ENCODE assay signal across 8 mouse cellular contexts in the genomic region with DNA sequence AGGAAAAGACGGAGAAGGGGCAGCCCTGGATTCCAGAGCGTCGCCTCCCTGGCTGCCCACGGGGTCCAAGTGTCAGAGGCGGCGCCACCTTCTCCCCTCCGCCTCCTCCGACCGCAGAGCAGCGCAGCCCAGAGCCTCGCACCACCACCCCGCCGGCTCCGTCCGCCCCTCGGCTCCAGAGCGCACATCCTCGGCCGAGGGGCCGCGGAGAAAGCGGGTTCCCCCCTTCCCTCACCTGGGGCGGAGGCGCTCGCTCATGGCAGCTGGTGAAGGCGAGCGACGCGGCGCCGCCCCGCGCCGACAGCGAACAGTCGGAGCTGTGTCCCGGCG. TPM values are rescaled to one million over a fixed set of nuclear protein-coding genes. Genes with fewer than 3 reads are reported as not detected.
DNase-seq lines count a peak whose midpoint lies in the region; ATAC-seq and TF ChIP-seq lines count a peak whose summit lies in the region.

No protein-coding gene starts in this region.

- peaks cover 77% of the 10 kb centered on the region for H3K79me2 ChIP-seq in MEL (ENCODE audit: control insufficient read depth, insufficient read depth, low read length, poor library complexity)

- peak overlapping the region; percentile 95 for H3K4me3 ChIP-seq in heart, embryonic 13.5 days
- peak overlapping the region; percentile 70 to 93 for H3K4me3 ChIP-seq in MEL (ENCODE audit: control insufficient read depth in 1 of 2, insufficient read depth in 1 of 2, low read depth in 2 of 2, low read length in 2 of 2)
- H3K4me3 ChIP-seq in hindbrain, embryonic 10.5 days = peak overlapping the region; percentile 93

- 0% methylated on average over 38 of the region's 38 CpGs for WGBS in heart, embryonic 13.5 days
- WGBS in hindbrain, embryonic 10.5 days = under 1% methylated on average over 29 of the region's 38 CpGs

- peak overlapping the region; percentile 98 for H3K9ac ChIP-seq in heart, embryonic 13.5 days
- peak overlapping the region; percentile 90 for H3K9ac ChIP-seq in MEL (ENCODE audit: control insufficient read depth, low read depth, low read length, poor library complexity, severe bottlenecking)

- TF ChIP-seq EP300 in MEL (IDR thresholded peaks at IDR 0.05; ENCODE audit: low read depth in 1 of 2, low read length in 2 of 2) = no peak

- H3K9me3 ChIP-seq in heart, embryonic 13.5 days = no peaks in the 10 kb centered on the region
- H3K9me3 ChIP-seq in MEL (replicated peaks; ENCODE audit: insufficient read depth, low read length) = no peaks in the 10 kb centered on the region
- no peaks in the 10 kb centered on the region for H3K9me3 ChIP-seq in hindbrain, embryonic 10.5 days

- H3K4me1 ChIP-seq in heart, embryonic 13.5 days = peaks cover 50% of the 10 kb centered on the region
- H3K4me1 ChIP-seq in MEL (ENCODE audit: control insufficient read depth in 1 of 2, insufficient read depth in 2 of 2, low read length in 2 of 2) = peaks cover 21 to 23% of the 10 kb centered on the region in 2 experiments
- peaks cover 62% of the 10 kb centered on the region for H3K4me1 ChIP-seq in hindbrain, embryonic 10.5 days (replicated peaks)

- H3K36me3 ChIP-seq in heart, embryonic 13.5 days = peaks cover 12% of the 10 kb centered on the region
- H3K36me3 ChIP-seq in MEL (ENCODE audit: control insufficient read depth in 1 of 2, insufficient read depth in 2 of 2, low read length in 2 of 2) = peaks cover 0 to 43% of the 10 kb centered on the region in 2 experiments; a peak in 3 of 4 replicates
- H3K36me3 ChIP-seq in hindbrain, embryonic 10.5 days = peaks cover 10% of the 10 kb centered on the region

- intact Hi-C loops in heart, postnatal 25 days (cut with DNase I) = no loop called here

- no peaks in the 10 kb centered on the region for H3K27me3 ChIP-seq in heart, embryonic 13.5 days (replicated peaks)
- H3K27me3 ChIP-seq in MEL (ENCODE audit: control insufficient read depth in 1 of 2, insufficient read depth in 2 of 2, low read length in 2 of 2) = no peaks in the 10 kb centered on the region
- H3K27me3 ChIP-seq in hindbrain, embryonic 10.5 days (ENCODE audit: insufficient read depth, poor library complexity, severe bottlenecking) = no peaks in the 10 kb centered on the region

- no peak for DNase-seq in heart, postnatal 25 days (ENCODE audit: low spot score)
- no peak for DNase-seq in MEL (ENCODE audit: low read depth, low spot score)
- no peak for DNase-seq in hindbrain, embryonic 10.5 days (ENCODE audit: low spot score)
- no peak for DNase-seq in right cerebral cortex, postnatal 36 days (ENCODE audit: low spot score in 2 of 2)
- DNase-seq in right cerebral cortex, postnatal 10 days (ENCODE audit: low spot score in 2 of 2) = no peak
- DNase-seq in embryo, embryonic 11 days = no peak

- ATAC-seq in heart, embryonic 13.5 days (ENCODE audit: extremely low read depth, insufficient number of reproducible peaks, low FRiP score, low TSS enrichment) = no peak; the same call in 1 of the 2 replicates
- ATAC-seq in megakaryocyte-erythroid progenitor cell, adult 5-6 weeks (replicated peaks; ENCODE audit: low FRiP score, low TSS enrichment, poor library complexity, severe bottlenecking) = peak; percentile 12; the same call in 1 of the 2 replicates

- no peak for TF ChIP-seq CTCF in MEL (IDR thresholded peaks at IDR 0.05 in 2 of 3, conservative IDR thresholded peaks at IDR 0.05 in 1 of 3; ENCODE audit: control insufficient read depth in 1 of 3, insufficient read depth in 1 of 3, low read depth in 2 of 3, low read length in 3 of 3, poor library complexity in 1 of 3, severe bottlenecking in 1 of 3)

- peak overlapping the region; percentile 82 for H3K4me2 ChIP-seq in heart, embryonic 13.5 days

- peak overlapping the region; percentile 99 for H3K27ac ChIP-seq in heart, embryonic 13.5 days (replicated peaks)
- peak overlapping the region; percentile 68 for H3K27ac ChIP-seq in MEL (ENCODE audit: control insufficient read depth, low read depth, low read length)
- peak overlapping the region; percentile 92 for H3K27ac ChIP-seq in hindbrain, embryonic 10.5 days

- TF ChIP-seq POLR2A in MEL (IDR thresholded peaks at IDR 0.05; ENCODE audit: control insufficient read depth in 1 of 2, insufficient read depth in 1 of 2, low read depth in 1 of 2, low read length in 2 of 2, poor library complexity in 1 of 2) = peak in 1 of 2 experiments; percentile 43; a peak in 1 of 4 replicates

- no peak for TF ChIP-seq RAD21 in MEL (IDR thresholded peaks at IDR 0.05; ENCODE audit: low read depth, low read length)

TF ChIP-seq in MEL, 35 proteins besides CTCF, POLR2A, EP300 and RAD21:
- TF ChIP-seq MAZ (IDR thresholded peaks at IDR 0.05; ENCODE audit: low read depth, low read length) (0 out of 2 replicates have a peak, but pooled peaks have one; percentile 58), TAL1 (IDR thresholded peaks at IDR 0.05; ENCODE audit: low read length) (no peak), UBTF (IDR thresholded peaks at IDR 0.05; ENCODE audit: borderline replicate concordance, insufficient read depth, low read depth, low read length) (0 out of 2 replicates have a peak, but pooled peaks have one; percentile 34), CHD1 (IDR thresholded peaks at IDR 0.05; ENCODE audit: low read depth, low read length) (0 out of 2 replicates have a peak, but pooled peaks have one; percentile 43), NELFE (IDR thresholded peaks at IDR 0.05; ENCODE audit: low read depth, low read length) (0 out of 2 replicates have a peak, but pooled peaks have one; percentile 14), ZKSCAN1 (IDR thresholded peaks at IDR 0.05; ENCODE audit: low read depth, low read length) (no peak)

RNA-seq across cellular contexts. Expression of a gene that starts 0.4 kb away (rescaled TPM):
- 43.9 and 46.5 TPM in 2 replicates for polyA plus RNA-seq in heart, embryonic 13.5 days (2015; fragmentation: Nextera tagmentation; extraction: Ambion mirVana)
- 10 to 100 TPM; 13.9 to 15.0 TPM for total RNA-seq in heart, postnatal 25 days (2021)
- 34.6 and 38.1 TPM in 2 replicates for total RNA-seq in MEL (2012; rRNA removed)
- polyA plus RNA-seq in MEL (2012; ENCODE audit: insufficient read depth in 1 of 2, insufficient read length in 2 of 2, low read depth in 1 of 2, low replicate concordance in 2 of 2, missing spikeins in 1 of 2) = 10 to 100 TPM in 1 of 2 experiments, not detected in 1; 33.6 TPM
- polyA plus RNA-seq in hindbrain, embryonic 10.5 days (2016; fragmentation: Nextera tagmentation; extraction: Ambion mirVana) = 58.8 TPM in 2 replicates
- total RNA-seq in megakaryocyte-erythroid progenitor cell, adult 5-6 weeks (2014; fragmentation: Nextera tagmentation) = 17.8 and 20.8 TPM in 2 replicates
- total RNA-seq in megakaryocyte-erythroid progenitor cell, adult 5-6 weeks (2017) = 25.1 and 30.8 TPM in 2 replicates

RNA-seq across cellular contexts. Expression of a gene that starts 0.6 kb away (rescaled TPM):
- 15.1 and 16.0 TPM in 2 replicates for polyA plus RNA-seq in heart, embryonic 13.5 days (2015; fragmentation: Nextera tagmentation; extraction: Ambion mirVana)
- total RNA-seq in heart, postnatal 25 days (2021) = 1 to 10 TPM; 6.0 to 7.1 TPM
- 32.5 and 40.6 TPM in 2 replicates for total RNA-seq in MEL (2012; rRNA removed)
- 10 to 100 TPM in 1 of 2 experiments, not detected in 1; 25.0 TPM for polyA plus RNA-seq in MEL (2012; ENCODE audit: insufficient read depth in 1 of 2, insufficient read length in 2 of 2, low read depth in 1 of 2, low replicate concordance in 2 of 2, missing spikeins in 1 of 2)
- 25.8 and 27.3 TPM in 2 replicates for polyA plus RNA-seq in hindbrain, embryonic 10.5 days (2016; fragmentation: Nextera tagmentation; extraction: Ambion mirVana)
- total RNA-seq in megakaryocyte-erythroid progenitor cell, adult 5-6 weeks (2014; fragmentation: Nextera tagmentation) = 21.7 and 23.6 TPM in 2 replicates
- total RNA-seq in megakaryocyte-erythroid progenitor cell, adult 5-6 weeks (2017) = 11.8 and 19.7 TPM in 2 replicates

RNA-seq across cellular contexts. Expression of a gene that starts 26.2 kb away (rescaled TPM):
- polyA plus RNA-seq in heart, embryonic 13.5 days (2015; fragmentation: Nextera tagmentation; extraction: Ambion mirVana) = 0.24 TPM in 1 of 2 replicates, not detected in the other
- total RNA-seq in heart, postnatal 25 days (2021) = not detected
- total RNA-seq in MEL (2012; rRNA removed) = not detected in 2 replicates
- under 1 TPM in 1 of 2 experiments, not detected in 1; 0.70 TPM for polyA plus RNA-seq in MEL (2012; ENCODE audit: insufficient read depth in 1 of 2, insufficient read length in 2 of 2, low read depth in 1 of 2, low replicate concordance in 2 of 2, missing spikeins in 1 of 2)
- polyA plus RNA-seq in hindbrain, embryonic 10.5 days (2016; fragmentation: Nextera tagmentation; extraction: Ambion mirVana) = 0.47 and 1.1 TPM in 2 replicates
- not detected in 2 replicates for total RNA-seq in megakaryocyte-erythroid progenitor cell, adult 5-6 weeks (2014; fragmentation: Nextera tagmentation)
- not detected in 2 replicates for total RNA-seq in megakaryocyte-erythroid progenitor cell, adult 5-6 weeks (2017)

RNA-seq across cellular contexts. Expression of a gene that starts 33.7 kb away (rescaled TPM):
- 15.2 and 16.8 TPM in 2 replicates for polyA plus RNA-seq in heart, embryonic 13.5 days (2015; fragmentation: Nextera tagmentation; extraction: Ambion mirVana)
- total RNA-seq in heart, postnatal 25 days (2021) = 1 to 10 TPM; 2.7 to 3.8 TPM
- 33.6 and 45.6 TPM in 2 replicates for total RNA-seq in MEL (2012; rRNA removed)
- 10 to 100 TPM in 1 of 2 experiments, not detected in 1; 34.2 TPM for polyA plus RNA-seq in MEL (2012; ENCODE audit: insufficient read depth in 1 of 2, insufficient read length in 2 of 2, low read depth in 1 of 2, low replicate concordance in 2 of 2, missing spikeins in 1 of 2)
- polyA plus RNA-seq in hindbrain, embryonic 10.5 days (2016; fragmentation: Nextera tagmentation; extraction: Ambion mirVana) = 21.5 and 25.3 TPM in 2 replicates
- 12.4 and 19.1 TPM in 2 replicates for total RNA-seq in megakaryocyte-erythroid progenitor cell, adult 5-6 weeks (2014; fragmentation: Nextera tagmentation)
- total RNA-seq in megakaryocyte-erythroid progenitor cell, adult 5-6 weeks (2017) = 14.9 and 17.7 TPM in 2 replicates

RNA-seq across cellular contexts. Expression of a gene that starts 34.6 kb away (rescaled TPM):
- 15.5 and 16.6 TPM in 2 replicates for polyA plus RNA-seq in heart, embryonic 13.5 days (2015; fragmentation: Nextera tagmentation; extraction: Ambion mirVana)
- total RNA-seq in heart, postnatal 25 days (2021) = 10 to 100 TPM; 16.4 to 17.1 TPM
- 26.4 and 29.4 TPM in 2 replicates for total RNA-seq in MEL (2012; rRNA removed)
- polyA plus RNA-seq in MEL (2012; ENCODE audit: insufficient read depth in 1 of 2, insufficient read length in 2 of 2, low read depth in 1 of 2, low replicate concordance in 2 of 2, missing spikeins in 1 of 2) = 100 to 1,000 TPM in 1 of 2 experiments, 10 to 100 TPM in 1; 37.4 to 113 TPM
- polyA plus RNA-seq in hindbrain, embryonic 10.5 days (2016; fragmentation: Nextera tagmentation; extraction: Ambion mirVana) = 32.1 and 40.3 TPM in 2 replicates
- total RNA-seq in megakaryocyte-erythroid progenitor cell, adult 5-6 weeks (2014; fragmentation: Nextera tagmentation) = 37.2 and 51.6 TPM in 2 replicates
- total RNA-seq in megakaryocyte-erythroid progenitor cell, adult 5-6 weeks (2017) = 23.9 and 26.2 TPM in 2 replicates
